Mouse (Mus musculus) limb, embryonic 15.5 days (tissue): ENCODE measurements around the gene Fkbp14. TPM values are rescaled to one million over a fixed set of nuclear protein-coding genes. Genes with fewer than 3 reads are reported as not detected.

Source experiments
- ATAC-seq: fragments of 200-750 bp; cut with Nextera tagmentation; 2 replicates; pipeline ENCODE4 v1.8.0; 2017; ENCODE audit warnings: low read depth, moderate TSS enrichment; ENCODE audit not compliant: insufficient number of reproducible peaks, low FRiP score, low TSS enrichment
- H3K27ac ChIP-seq: fragments of 300-500 bp; sonication (generic); 2 replicates; pipeline ENCODE4 v1.5.1; 2015; ENCODE audit warnings: moderate library complexity, mild to moderate bottlenecking, inconsistent platforms
- H3K27me3 ChIP-seq: fragments of 300-500 bp; sonication (generic); 2 replicates; pipeline ENCODE4 v1.6.1; 2015; ENCODE audit warnings: inconsistent platforms
- H3K36me3 ChIP-seq: fragments of 300-500 bp; sonication (generic); 2 replicates; pipeline ENCODE4 v1.6.1; 2015; ENCODE audit warnings: inconsistent platforms
- H3K4me1 ChIP-seq: fragments of 300-500 bp; sonication (generic); 2 replicates; pipeline ENCODE4 v1.6.1; 2015; ENCODE audit warnings: inconsistent platforms
- H3K4me2 ChIP-seq: fragments of 300-500 bp; sonication (generic); 2 replicates; pipeline ENCODE4 v1.6.1; 2015; ENCODE audit warnings: mild to moderate bottlenecking, inconsistent platforms
- H3K4me3 ChIP-seq: fragments of 300-500 bp; sonication (generic); 2 replicates; pipeline ENCODE4 v1.5.1; 2015; ENCODE audit warnings: mild to moderate bottlenecking, inconsistent platforms
- H3K9ac ChIP-seq: fragments of 300-500 bp; sonication (generic); 2 replicates; pipeline ENCODE4 v1.6.1; 2015; ENCODE audit warnings: inconsistent platforms
- H3K9me3 ChIP-seq: fragments of 300-500 bp; sonication (generic); 2 replicates; pipeline ENCODE4 v1.6.1; 2016; ENCODE audit warnings: inconsistent platforms
- WGBS: fragments of 180-500 bp; shearing (Covaris S2); methylation state at CpG from one replicate; pipeline ENCODE4 v1.1.7; 2015; 5-methylcytosine and 5-hydroxymethylcytosine counted together
- polyA plus RNA-seq: library from polyadenylated mRNA; unstranded; fragments of >200 nt; fragmentation: Nextera tagmentation; extraction: Ambion mirVana; gene quantifications from 2 replicates; pipeline ENCODE4 v1.2.1, GENCODE M21; 2015

Fkbp14 gene
- polyA plus RNA-seq: 69.7 and 71.9 TPM in 2 replicates

- H3K27ac ChIP-seq: no peak within 1 kb of the TSS
- peaks cover 19% of the 10 kb centered on the region for H3K4me1 ChIP-seq
- H3K4me3 ChIP-seq: peak within 1 kb of the TSS; percentile 95; the same call in 1 of the 2 replicates
- no peaks in the 10 kb centered on the region for H3K27me3 ChIP-seq
- no peak within 1 kb of the TSS for H3K9ac ChIP-seq
- no peaks in the 10 kb centered on the region for H3K9me3 ChIP-seq
- ATAC-seq: no peak
- WGBS: 73% methylated on average over 4 of the region's 4 CpGs
- peak within 1 kb of the TSS; percentile 76 for H3K4me2 ChIP-seq
- no peaks in the 10 kb centered on the region for H3K36me3 ChIP-seq
These were observed at the start of gene Fkbp14 for GRCm38 (mm10) chr6:54597208-54597607. TSS of gene Fkbp14 (minus strand) at chr6:54597308.

GRCm38 (mm10) chr6:54643181-54643580, 46.1 kb upstream of the Fkbp14 start:
- Histone ChIP-seq H3K9me3 (no peaks in the 10 kb centered on the region), H3K9ac (no peak overlapping the region), H3K27ac (no peak overlapping the region), H3K4me1 (no peaks in the 10 kb centered on the region), H3K4me3 (no peak overlapping the region), H3K27me3 (no peaks in the 10 kb centered on the region), H3K4me2 (no peak overlapping the region), H3K36me3 (peaks cover 22% of the 10 kb centered on the region)
- no peak for ATAC-seq
- 87% methylated on average over 4 of the region's 4 CpGs for WGBS

GRCm38 (mm10) chr6:54641953-54642352, 44.8 kb upstream of the Fkbp14 start:
- Histone ChIP-seq H3K36me3 (peaks cover 22% of the 10 kb centered on the region), H3K4me2 (no peak overlapping the region), H3K9ac (no peak overlapping the region), H3K27me3 (no peaks in the 10 kb centered on the region), H3K27ac (no peak overlapping the region), H3K4me1 (no peaks in the 10 kb centered on the region), H3K9me3 (no peaks in the 10 kb centered on the region), H3K4me3 (no peak overlapping the region)
- ATAC-seq: no peak
- 75% methylated on average over 2 of the region's 2 CpGs for WGBS

- H3K27ac ChIP-seq: no peak overlapping the region
- no peak overlapping the region for H3K4me2 ChIP-seq
- no peaks in the 10 kb centered on the region for H3K9me3 ChIP-seq
- H3K27me3 ChIP-seq: no peaks in the 10 kb centered on the region
- WGBS: 74% methylated on average over 3 of the region's 3 CpGs
- H3K4me3 ChIP-seq: no peak overlapping the region
- H3K9ac ChIP-seq: no peak overlapping the region
- peaks cover 22% of the 10 kb centered on the region for H3K36me3 ChIP-seq
- ATAC-seq: no peak
- H3K4me1 ChIP-seq: no peaks in the 10 kb centered on the region
These were observed 42.8 kb upstream of the Fkbp14 start for GRCm38 (mm10) chr6:54639877-54640276.

- 45% methylated on average over 3 of the region's 3 CpGs for WGBS
- Histone ChIP-seq H3K36me3 (peaks cover 47% of the 10 kb centered on the region), H3K4me3 (no peak overlapping the region)
These were observed 34.4 kb upstream of the Fkbp14 start for GRCm38 (mm10) chr6:54631462-54631861.

GRCm38 (mm10) chr6:54629734-54630133, 32.6 kb upstream of the Fkbp14 start:
- Histone ChIP-seq H3K4me2 (no peak overlapping the region), H3K27ac (no peak overlapping the region), H3K9me3 (no peaks in the 10 kb centered on the region), H3K4me3 (no peak overlapping the region), H3K9ac (no peak overlapping the region), H3K27me3 (no peaks in the 10 kb centered on the region), H3K36me3 (peaks cover 54% of the 10 kb centered on the region), H3K4me1 (no peaks in the 10 kb centered on the region)
- 35% methylated on average over 7 of the region's 7 CpGs for WGBS
- no peak for ATAC-seq

More at GRCm38 (mm10) chr6:54631462-54631861, 34.4 kb upstream of the Fkbp14 start:
- no peak overlapping the region for H3K9ac ChIP-seq
- H3K27me3 ChIP-seq: no peaks in the 10 kb centered on the region
- ATAC-seq: no peak
- H3K27ac ChIP-seq: no peak overlapping the region
- no peaks in the 10 kb centered on the region for H3K4me1 ChIP-seq
- H3K9me3 ChIP-seq: no peaks in the 10 kb centered on the region
- H3K4me2 ChIP-seq: no peak overlapping the region

- Histone ChIP-seq H3K4me3 (no peak overlapping the region), H3K9me3 (no peaks in the 10 kb centered on the region), H3K4me2 (no peak overlapping the region), H3K9ac (no peak overlapping the region), H3K27ac (no peak overlapping the region), H3K36me3 (peaks cover 50% of the 10 kb centered on the region), H3K4me1 (no peaks in the 10 kb centered on the region), H3K27me3 (no peaks in the 10 kb centered on the region)
- ATAC-seq: no peak
- WGBS: 88% methylated on average over 3 of the region's 3 CpGs
These were observed 31.3 kb upstream of the Fkbp14 start for GRCm38 (mm10) chr6:54628381-54628780.

- Histone ChIP-seq H3K4me2 (no peak overlapping the region), H3K27me3 (no peaks in the 10 kb centered on the region), H3K27ac (no peak overlapping the region), H3K36me3 (peaks cover 38% of the 10 kb centered on the region), H3K4me3 (no peak overlapping the region), H3K9me3 (no peaks in the 10 kb centered on the region), H3K9ac (no peak overlapping the region), H3K4me1 (no peaks in the 10 kb centered on the region)
- no peak for ATAC-seq
- WGBS: 69% methylated on average over 4 of the region's 4 CpGs
These were observed 23.2 kb upstream of the Fkbp14 start for GRCm38 (mm10) chr6:54620357-54620756.

GRCm38 (mm10) chr6:54619530-54619929, 22.4 kb upstream of the Fkbp14 start:
- no peaks in the 10 kb centered on the region for H3K27me3 ChIP-seq
- no peak overlapping the region for H3K27ac ChIP-seq
- H3K9me3 ChIP-seq: no peaks in the 10 kb centered on the region
- H3K4me2 ChIP-seq: no peak overlapping the region
- no peak for ATAC-seq
- H3K9ac ChIP-seq: no peak overlapping the region
- H3K4me1 ChIP-seq: no peaks in the 10 kb centered on the region
- H3K36me3 ChIP-seq: peaks cover 42% of the 10 kb centered on the region
- no peak overlapping the region for H3K4me3 ChIP-seq
- WGBS: 91% methylated on average over 7 of the region's 7 CpGs

GRCm38 (mm10) chr6:54617363-54617762, 20.3 kb upstream of the Fkbp14 start:
- ATAC-seq: no peak
- WGBS: 65% methylated on average over 3 of the region's 3 CpGs
- no peaks in the 10 kb centered on the region for H3K9me3 ChIP-seq
- no peak overlapping the region for H3K4me2 ChIP-seq
- peaks cover 32% of the 10 kb centered on the region for H3K36me3 ChIP-seq
- H3K27me3 ChIP-seq: no peaks in the 10 kb centered on the region
- H3K9ac ChIP-seq: no peak overlapping the region
- no peak overlapping the region for H3K27ac ChIP-seq
- no peak overlapping the region for H3K4me3 ChIP-seq
- no peaks in the 10 kb centered on the region for H3K4me1 ChIP-seq

GRCm38 (mm10) chr6:54606241-54606640, 9.1 kb upstream of the Fkbp14 start:
- no peak overlapping the region for H3K9ac ChIP-seq
- WGBS: 48% methylated on average over 4 of the region's 4 CpGs
- no peak overlapping the region for H3K27ac ChIP-seq
- H3K9me3 ChIP-seq: no peaks in the 10 kb centered on the region
- H3K36me3 ChIP-seq: no peaks in the 10 kb centered on the region
- no peak overlapping the region for H3K4me3 ChIP-seq
- H3K27me3 ChIP-seq: no peaks in the 10 kb centered on the region
- H3K4me2 ChIP-seq: no peak overlapping the region
- no peak for ATAC-seq
- H3K4me1 ChIP-seq: peaks cover 13% of the 10 kb centered on the region; the same call in 1 of the 2 replicates

GRCm38 (mm10) chr6:54604001-54604715, 7.0 kb upstream of the Fkbp14 start:
- 89% methylated on average over 1 of the region's 1 CpGs for WGBS
- no peak for ATAC-seq

More at GRCm38 (mm10) chr6:54604001-54604715, 7.0 kb upstream of the Fkbp14 start:
- Histone ChIP-seq H3K9me3 (no peaks in the 10 kb centered on the region), H3K4me1 (peaks cover 13% of the 10 kb centered on the region; the same call in 1 of the 2 replicates), H3K36me3 (no peaks in the 10 kb centered on the region), H3K4me3 (no peak overlapping the region), H3K4me2 (no peak overlapping the region), H3K27me3 (no peaks in the 10 kb centered on the region), H3K27ac (peak overlapping the region; percentile 47; the same call in 1 of the 2 replicates), H3K9ac (no peak overlapping the region)
